Mouse (Mus musculus) embryo, embryonic 9.5 days (tissue): Measurements from ENCODE around the gene Atf6.

Source experiments
- DNase-seq: peaks from one replicate; pipeline ENCODE4 v3.0.0-alpha.2; 2017; ENCODE audit errors: extremely low spot score

The Atf6 gene

DNA sequence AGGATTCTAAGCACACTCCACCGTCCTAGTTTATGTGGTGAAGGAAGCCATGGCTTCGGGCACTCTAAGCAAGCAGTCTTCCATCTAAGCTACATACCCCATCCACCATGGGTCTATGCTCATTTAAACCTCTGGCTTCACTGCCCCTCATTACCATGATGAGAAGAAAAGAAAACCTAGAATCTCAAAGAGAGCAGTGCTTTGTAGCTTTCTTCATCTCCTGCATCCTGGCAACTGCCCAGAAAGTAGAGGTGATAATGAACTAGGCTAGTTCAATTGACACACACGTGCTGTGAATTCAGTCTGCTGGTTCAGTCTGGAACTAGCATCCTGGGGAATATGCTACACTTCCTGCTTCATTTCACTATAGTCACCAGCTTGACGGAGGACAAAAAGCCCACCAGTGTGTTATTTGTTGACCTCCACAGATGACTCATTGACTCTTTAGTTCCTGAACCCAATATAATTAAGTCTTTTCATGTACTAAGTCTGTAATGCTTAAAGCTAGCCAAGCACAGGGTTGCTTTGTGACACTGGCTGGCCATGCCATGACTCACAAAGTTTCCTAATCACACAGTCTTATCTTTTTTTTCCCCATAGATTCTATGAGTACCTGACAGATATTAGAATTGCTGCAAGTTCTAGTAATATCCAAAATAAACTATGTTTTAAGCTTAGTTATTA lies 162.5 kb downstream of the Atf6 start:
- no peak for DNase-seq

DNA sequence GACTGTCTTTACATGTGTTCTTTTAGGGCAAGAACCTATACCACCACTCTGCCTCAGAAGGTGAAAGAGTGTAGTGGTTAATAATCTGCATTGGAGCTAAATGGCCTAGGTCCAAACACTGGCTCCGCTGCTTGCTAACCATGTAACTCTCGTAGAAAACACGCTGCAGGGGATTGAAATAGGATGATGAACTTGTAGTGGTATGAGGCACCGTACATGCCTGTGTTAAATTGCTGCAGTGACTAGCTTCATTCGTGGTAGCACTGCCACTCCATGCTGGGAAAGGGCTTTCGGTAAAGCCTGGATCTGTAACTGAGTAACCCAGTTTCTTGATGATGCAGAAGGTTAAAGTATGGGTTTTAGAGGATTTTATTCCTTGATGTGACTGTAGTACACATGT lies 163.5 kb downstream of the Atf6 start:
- DNase-seq, result no peak

DNA sequence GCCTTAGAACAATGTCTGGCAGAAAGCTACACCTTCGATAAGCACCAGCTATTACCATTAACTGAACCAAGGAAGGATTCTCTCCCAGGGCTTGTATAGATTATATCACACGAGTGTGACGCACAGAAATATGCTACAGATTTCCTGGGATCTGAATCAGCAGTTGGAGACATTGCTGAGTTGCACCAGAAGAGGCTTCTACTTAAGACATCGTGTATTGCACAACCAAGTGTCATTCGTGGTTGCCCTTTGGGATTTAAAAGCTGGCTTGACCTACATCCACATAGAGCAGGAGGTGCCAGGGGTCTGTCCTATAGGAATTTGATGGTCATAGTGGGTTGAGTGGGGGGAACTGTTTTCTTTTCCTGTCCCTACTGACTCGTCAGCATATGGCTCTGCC lies 164.6 kb downstream of the Atf6 start:
- no peak for DNase-seq

DNA sequence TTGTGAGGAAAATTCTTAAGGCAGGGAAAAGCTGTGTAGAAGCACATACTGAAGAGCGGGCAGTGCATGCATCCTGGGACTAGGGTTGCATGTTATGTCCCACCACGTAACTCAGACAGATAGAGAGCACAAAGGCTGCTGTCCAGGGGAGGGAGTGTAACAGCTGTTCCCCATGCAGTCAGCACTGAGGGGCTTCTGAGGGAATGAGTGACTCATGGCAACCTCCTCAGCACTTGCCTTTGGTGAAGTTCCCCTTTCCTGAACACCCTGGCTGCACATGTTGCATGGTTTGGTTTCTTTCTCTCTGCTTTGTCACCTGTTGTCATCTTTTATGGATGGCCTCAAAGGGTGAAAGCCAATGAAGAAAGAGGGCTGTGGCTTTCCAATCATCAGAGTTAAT lies 165.3 kb downstream of the Atf6 start:
- no peak for DNase-seq

DNA sequence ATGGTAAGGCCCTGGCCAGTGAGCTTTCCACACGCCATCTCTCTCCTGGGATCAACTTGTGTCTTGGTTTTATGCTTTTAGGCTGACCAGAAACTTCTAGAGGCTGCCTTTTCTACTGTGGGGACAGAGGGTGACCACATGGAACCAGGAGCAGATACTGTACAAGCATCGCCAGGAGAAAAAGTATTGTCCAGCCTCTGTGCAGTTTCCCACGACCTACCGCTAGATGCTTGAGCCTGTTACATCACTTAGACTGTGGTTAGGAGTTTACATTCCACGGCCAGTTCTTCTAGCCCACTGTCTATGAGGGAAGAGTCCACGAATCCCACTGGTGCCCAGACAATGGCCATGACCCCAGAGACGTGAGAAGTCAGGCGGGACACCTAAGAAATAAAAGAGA lies 166.0 kb downstream of the Atf6 start:
- no peak for DNase-seq

DNA sequence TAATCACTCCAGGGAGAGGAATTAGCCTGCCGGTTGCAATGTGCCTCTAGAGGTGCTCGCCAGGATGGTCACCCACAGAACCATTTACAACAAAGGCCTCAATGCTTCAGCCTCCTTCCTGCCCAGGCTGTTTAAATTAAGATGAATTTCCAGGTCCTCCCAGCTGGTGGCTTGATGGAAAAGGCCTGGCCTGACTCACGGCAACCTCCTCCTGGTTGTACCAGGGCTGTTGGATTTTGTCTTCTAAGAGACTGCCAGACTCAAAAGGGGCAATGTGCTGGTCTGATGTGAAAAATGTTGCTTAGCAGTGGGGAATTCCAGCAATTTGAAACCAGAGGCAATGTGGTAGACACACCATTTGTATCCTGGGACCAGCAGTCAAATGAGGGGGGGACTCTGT lies 166.4 kb downstream of the Atf6 start:
- DNase-seq, result no peak

DNA sequence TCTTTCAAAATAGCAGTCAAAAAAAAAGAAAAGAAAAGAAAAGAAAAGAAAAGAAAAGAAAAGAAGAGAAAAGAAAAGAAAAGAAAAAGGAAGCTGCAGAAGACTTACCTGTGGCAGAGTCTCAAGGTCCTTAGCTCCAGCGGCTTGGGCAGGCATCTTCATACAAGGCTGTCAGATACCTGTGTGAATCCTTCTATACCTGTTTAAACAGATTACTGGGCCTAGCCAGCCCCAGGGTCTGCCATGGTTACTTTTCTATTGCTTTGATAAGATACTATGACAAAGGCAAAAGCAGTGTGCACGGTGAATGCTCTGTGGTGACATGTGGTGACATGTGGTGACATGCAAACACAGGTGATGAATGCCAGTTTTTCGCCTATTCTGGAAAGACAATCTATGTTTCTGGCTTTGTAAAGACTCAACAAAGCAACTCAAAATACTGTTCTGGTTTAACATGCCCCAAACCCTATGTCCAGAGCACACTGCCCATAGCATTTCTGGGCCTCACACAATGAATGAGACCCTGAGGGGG lies 167.0 kb downstream of the Atf6 start:
- no peak for DNase-seq

DNA sequence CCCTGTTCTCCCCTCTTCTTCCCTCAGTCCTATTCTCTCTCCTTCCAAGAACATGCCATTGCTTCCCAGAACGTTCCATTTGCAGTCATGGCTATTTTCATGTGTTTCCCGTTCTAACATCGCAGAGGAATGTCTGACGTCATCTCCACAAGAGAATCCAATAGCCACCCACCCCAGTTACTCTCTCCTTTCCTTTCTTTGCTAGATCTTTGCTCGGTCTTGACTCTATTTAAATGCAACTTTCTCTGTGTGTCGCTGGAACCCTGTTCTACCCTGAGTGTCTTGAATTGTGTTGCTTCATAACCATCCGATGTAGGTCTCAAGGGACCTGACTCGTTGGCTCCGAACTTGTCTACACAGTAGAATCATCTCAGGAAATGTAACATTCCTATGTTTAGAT lies 168.0 kb downstream of the Atf6 start:
- DNase-seq, result no peak

DNA sequence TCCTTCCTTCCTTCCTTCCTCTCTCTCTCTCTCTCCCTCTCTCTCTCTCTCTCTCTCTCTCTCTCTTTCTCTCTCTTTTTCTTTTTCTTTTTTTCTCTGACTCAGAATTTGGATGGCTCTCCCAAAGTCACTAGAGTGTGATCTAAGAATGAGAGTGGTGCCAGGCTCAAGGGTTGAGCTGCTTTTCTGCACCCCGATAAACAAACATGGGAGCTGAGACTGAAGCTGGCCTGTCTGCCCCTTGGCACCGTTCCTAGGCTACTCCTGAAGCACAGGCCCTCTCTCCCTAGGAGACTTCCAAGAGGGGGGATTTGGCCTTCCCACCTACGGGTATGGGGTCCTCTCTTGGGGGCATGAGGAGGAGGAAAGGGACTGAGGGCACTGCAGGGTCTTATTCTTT lies 168.8 kb downstream of the Atf6 start:
- DNase-seq, result no peak

DNA sequence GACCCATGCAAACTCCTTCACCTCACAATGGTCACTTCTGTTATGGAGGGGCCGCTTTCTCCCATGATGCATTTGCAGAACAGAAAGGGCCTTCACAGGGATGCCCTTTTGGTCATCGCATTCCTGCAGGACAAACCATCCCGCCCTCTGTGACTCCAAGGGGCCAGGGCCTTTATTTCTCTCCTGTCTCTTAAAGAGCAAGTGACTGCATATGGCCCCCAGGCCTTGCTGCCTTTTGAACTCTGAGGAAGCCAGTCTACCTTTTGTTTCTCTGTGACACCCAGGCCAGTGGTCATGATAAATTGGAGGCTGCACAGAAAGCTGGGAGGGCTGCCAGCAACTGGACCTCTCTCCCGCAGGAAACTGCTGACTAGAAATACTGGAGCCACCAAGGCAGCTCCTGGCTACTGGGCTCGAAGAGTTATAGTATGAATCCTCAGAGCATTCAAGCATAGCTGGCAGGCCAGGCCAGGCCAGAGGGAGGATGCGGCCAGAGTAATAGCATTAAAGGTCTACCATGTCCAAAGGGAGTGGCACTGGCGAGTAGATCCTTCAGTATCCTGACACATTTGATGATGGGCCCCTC lies 169.7 kb downstream of the Atf6 start:
- peak; percentile 19 for DNase-seq

DNA sequence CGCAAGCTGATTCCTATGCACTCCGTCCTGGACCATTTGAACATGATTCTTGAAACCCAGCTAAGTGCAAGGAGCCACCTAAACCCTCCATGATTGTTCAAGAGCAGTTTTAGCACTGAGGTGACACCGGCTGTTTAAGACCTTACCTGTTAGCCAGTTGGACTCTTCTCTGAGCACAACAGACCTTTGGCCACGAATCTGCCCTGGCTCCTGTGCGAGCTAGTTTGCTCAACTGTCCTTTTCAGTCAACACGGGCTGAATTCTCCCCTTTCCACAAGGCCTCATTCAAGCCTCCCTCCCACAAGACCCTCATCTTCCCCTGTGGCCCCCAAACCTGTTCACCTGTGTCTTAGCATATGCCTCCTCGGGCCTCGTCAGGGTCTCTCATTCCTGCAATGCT lies 170.6 kb downstream of the Atf6 start:
- DNase-seq, result no peak

DNA sequence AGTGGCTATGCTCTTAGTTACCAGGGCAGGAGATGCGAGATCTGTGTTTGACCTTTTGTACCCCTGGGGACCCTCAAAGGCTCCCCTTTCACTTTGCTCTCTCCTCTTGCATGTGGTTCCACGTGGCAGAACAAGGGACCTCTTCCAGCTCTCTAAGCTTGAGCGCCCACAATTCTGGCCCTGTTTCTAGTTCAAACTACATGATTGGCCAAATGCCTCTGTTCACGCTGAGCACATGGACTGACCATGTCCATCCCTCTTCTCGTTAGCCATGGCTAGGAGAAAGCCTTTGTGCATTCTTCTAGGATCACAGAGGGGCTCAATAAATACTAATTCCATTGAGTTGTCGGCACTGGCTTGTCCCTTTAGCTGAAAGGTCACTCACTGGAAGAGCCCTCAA lies 172.2 kb downstream of the Atf6 start:
- DNase-seq, result no peak

DNA sequence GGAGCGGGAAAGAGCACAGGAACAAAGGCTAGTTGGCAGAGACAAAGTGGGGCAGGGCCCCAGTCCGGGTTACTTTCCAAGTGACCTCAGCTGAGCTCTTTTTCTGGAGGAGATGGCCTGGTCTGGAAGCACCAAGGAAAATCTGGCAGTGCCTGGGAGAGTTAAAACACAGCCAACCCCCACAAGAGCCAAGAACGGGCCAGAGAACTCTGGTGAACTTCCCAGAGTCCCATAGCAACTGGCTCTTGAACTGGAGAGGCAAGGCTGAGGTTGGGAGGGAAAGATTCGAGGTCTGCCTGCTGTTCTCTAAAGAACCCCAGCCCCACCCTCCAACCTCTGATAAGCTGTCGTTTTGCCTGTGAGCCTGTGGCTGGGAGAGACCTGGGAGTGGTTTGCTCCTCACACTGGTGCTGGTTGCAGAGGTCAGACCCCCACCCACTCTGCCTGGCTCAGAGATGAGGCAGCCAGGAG lies 172.7 kb downstream of the Atf6 start:
- no peak for DNase-seq

DNA sequence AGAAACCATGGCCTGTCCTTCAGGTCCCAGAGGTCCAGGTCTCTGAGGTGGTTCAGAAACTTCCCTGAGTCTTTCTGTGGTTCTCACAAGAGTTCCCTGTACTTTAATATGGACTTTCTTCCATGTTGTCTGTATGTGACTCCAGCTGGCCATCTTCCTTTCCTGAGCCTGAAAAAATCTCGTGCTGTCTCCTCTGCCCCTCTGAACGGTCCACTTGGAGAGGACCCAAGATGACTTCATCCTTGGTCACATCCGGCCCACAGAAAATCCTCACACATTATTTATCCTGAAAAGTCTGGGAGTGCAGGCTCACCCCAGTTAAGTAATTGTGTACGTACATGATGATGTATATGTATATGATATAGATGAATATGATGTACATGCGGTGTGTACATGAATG lies 176.3 kb downstream of the Atf6 start:
- DNase-seq, result no peak

DNA sequence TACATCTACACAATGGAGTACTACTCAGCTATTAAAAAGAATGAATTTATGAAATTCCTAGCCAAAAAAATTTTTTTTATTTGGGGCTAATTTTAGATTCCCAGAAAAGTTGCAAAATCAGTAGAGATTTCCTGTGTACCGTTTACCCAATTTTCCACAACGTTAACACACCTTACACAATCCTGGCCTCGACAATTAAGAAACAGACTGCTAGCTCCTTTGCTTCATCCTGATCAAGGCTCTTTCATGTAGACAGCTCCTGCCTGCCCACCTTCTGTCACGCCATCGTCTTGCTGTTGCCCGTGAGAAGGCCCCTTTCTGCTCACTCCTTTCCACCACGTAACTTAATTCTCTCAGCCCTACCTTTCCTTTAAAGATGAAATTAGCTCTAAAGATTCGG lies 177.8 kb downstream of the Atf6 start:
- no peak for DNase-seq

DNA sequence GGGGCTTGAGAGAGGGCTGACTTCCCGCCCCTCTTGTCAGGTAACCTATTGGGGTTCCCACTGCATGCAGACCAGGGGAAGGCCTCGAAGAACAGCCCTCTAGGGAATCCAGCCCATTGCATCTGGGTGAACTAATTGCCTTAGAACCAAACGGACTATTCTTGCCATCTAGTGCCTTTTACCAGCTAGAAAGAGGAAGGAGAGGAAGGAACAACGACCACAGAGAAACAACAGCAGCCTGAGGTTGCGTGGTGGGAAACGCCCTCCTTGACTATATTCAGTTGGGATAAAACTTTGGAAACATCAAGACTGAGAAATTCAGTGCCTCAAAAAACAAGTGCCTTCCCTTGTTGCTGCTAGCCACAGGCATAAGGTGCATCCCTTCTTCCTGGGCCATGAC lies 183.7 kb downstream of the Atf6 start:
- DNase-seq, result no peak

DNA sequence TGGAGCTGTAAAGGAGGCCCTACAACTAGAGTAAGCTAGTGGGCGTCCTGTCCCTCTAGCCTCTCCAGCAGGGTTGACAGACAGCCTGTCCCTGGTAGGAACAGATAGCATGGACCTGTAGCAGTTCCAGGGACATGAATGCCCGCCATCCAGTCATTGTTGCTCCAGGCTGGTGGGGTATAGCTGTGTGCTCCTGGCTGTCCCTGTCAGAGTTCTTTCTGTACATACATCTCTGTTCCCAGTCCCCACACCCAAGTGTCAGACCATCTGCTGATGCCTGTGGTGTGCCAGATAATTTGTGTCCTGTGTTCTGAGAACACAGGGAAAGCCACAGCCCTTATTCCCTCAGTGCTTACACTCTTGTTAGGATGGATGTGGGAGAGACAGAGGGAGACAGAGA lies 187.9 kb downstream of the Atf6 start:
- no peak for DNase-seq

DNA sequence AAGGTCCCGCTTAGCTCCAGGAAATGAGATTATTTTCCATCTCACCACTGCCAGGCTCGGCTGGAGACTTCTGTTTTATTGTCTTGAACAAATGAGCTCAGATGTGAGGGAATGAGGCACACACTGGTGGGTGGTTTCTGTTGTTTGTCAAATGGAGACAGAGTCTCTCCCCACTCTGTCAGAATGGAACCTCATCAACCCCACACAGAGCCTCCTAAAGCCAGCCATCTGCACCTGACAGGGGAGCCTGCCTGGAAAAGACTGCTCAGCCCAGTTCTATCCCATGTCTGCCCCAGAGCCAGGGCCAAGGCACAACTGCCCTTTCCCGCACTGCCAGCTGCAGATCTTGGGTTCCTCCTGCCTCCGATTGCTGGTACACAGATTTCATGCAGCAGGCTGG lies 188.7 kb downstream of the Atf6 start:
- DNase-seq, result no peak

DNA sequence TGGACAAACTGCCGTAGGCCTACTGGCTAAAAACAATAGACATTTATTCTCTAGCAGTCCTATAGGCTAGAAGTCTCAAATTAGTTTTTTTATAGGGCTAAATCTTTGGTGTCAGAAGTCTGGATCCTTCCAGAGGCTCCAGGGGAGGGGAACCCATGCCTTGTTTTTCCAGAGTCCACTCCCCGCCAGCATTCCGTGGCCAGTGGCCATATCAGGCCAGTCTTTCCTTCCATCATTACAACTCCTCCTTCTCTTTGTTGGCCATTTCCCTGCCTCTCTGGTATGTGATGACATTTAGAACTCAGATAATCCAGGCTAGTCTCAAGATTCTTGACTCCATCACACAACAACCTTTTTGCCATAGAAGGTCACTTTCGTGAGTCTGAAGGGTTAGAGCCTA lies 189.9 kb downstream of the Atf6 start:
- DNase-seq, result no peak

DNA sequence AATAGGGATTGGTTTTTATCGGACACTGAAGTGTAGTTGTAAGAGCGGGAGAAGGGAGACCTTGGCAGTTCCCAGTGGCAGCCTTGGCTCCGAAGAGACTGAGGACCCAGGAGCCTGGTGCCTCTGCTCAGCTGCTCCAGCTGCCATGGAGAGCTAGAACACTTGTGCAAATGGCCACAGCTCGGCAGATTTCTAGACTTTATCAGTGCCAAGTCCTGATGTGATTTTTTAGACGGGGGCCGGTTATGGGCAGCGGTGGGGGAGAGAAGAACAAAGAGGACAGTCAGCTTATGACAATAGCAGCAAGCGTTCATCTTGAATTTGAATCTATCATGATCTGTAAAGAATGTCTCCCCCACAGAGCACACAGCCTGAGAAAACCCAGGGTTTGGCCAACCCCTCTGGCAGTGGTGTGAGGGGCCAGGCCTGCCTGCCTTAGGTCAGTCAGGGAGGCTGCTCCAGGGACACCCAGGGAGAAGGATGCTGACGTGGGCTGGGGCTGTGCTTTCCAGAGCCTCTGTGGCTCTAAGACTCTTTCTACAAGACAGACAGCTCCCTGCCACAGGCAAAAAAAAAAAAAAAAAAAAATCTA lies 193.3 kb downstream of the Atf6 start:
- no peak for DNase-seq

DNA sequence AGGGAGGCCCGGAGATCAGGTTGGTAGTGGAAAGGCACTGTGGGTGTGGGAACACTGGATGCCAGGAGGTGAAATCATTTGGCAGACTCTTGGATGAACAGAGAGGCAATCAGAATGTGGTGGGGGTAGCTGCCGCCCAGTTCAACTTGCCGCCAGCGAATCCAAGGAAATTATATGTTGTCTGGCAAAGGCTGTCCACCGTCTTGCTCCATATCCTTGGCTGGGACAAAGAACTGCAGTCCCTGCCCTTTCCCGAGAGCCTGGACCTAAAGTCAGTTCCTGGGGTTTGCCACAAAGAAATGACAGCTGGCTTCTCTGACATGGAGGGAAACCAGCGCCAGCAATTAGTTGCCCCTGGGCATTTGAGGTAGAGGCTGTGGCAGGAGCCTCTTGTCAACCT lies 202.4 kb downstream of the Atf6 start:
- no peak for DNase-seq

DNA sequence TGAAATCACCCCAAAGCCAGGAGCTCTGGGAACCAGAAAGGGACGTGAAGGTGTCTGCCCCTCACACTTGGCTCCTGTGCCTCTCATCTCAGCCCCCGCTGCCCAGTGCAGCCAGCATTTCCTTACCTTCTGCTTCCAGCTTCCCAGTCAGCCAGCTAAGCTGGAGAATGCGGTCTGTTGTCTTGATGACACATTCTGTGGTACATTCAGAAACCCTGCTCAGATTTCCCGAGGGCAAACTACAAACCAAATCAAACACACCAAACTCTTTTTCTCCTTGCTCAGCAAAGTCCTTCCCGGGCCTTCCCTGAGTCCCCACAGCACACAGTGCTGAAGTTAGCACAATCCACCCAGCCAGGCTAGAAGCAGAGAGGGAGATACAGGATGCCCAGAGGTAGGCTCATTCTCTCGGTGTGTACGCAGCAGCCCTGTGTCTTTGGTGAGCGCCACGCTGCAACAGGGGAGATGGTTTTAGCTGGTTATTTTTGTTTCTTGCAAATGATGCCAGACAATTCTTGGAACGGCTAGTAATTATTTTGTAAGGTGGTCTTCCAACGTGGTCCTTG lies 202.9 kb downstream of the Atf6 start:
- no peak for DNase-seq

DNA sequence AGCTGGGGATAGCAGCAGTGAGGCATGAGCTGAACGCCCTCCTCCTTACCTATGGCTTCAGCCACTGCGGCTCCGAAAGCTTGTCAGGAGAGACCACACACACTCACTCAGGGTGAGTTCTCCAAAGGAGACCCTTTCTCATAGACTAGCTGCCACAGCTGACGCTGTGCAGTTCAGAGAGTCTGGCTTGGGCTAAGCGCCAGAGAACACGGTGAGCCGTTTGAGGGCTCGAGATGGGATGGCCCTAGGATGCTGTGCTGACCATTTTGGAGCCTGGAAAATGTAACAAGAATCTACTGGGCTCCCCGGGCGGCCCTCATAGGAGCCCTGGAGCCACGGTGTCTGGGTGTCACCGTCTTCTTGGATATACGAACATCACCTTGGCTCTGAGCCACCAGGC lies 208.3 kb downstream of the Atf6 start:
- no peak for DNase-seq
